Mouse (Mus musculus) erythroblast, embryonic 14.5 days (primary cell): ENCODE measurements around the gene Spag6. TPM values are rescaled to one million over a fixed set of nuclear protein-coding genes. Genes with fewer than 3 reads are reported as not detected.

Experiments
- H3K27me3 ChIP-seq: 2 replicates; pipeline ENCODE4 v1.6.1; 2012; ENCODE audit warnings: inconsistent platforms; ENCODE audit not compliant: control insufficient read depth
- H3K36me3 ChIP-seq: 2 replicates; pipeline ENCODE4 v1.6.1; 2012; ENCODE audit warnings: mild to moderate bottlenecking, inconsistent platforms; ENCODE audit not compliant: control insufficient read depth
- H3K4me1 ChIP-seq: 2 replicates; pipeline ENCODE4 v1.6.1; 2012; ENCODE audit warnings: inconsistent platforms; ENCODE audit not compliant: control insufficient read depth
- H3K4me3 ChIP-seq: replicated peaks from 2 replicates; pipeline ENCODE3; 2012; ENCODE audit warnings: moderate library complexity, mild to moderate bottlenecking, inconsistent platforms
- H3K9me3 ChIP-seq: 2 replicates; pipeline ENCODE4 v1.6.1; 2012; ENCODE audit warnings: low read length, inconsistent platforms, mixed read lengths; ENCODE audit not compliant: control insufficient read depth
- GATA1 ChIP-seq: IDR thresholded peaks from 2 replicates; pipeline ENCODE4 v1.6.1; 2012; ENCODE audit warnings: low read length, inconsistent platforms, mixed read lengths
- TAL1 ChIP-seq: IDR thresholded peaks from 3 replicates; pipeline ENCODE4 v1.6.1; 2012; ENCODE audit warnings: low read length, inconsistent platforms, mixed read lengths
- polyA plus RNA-seq: library from polyadenylated mRNA; stranded (reverse); fragments of >175 nt; gene quantifications from 2 replicates; pipeline ENCODE4 v1.2.3, GENCODE M21; 2012

Spag6 gene
- polyA plus RNA-seq, 1 experiment = not detected

GRCm38 (mm10) chr2:18674193-18674902 lies 19.5 kb upstream of the Spag6 start:
- Histone ChIP-seq H3K4me1 (peaks cover 30% of the 10 kb centered on the region), H3K4me3 (no peak overlapping the region), H3K27me3 (peaks cover 93% of the 10 kb centered on the region)

GRCm38 (mm10) chr2:18675681-18676456 lies 18.0 kb upstream of the Spag6 start:
- no peaks in the 10 kb centered on the region; the same call in 1 of the 2 replicates for H3K9me3 ChIP-seq
- TF ChIP-seq TAL1 (no peak), GATA1 (no peak)
- peaks cover 93% of the 10 kb centered on the region for H3K27me3 ChIP-seq
- peaks cover 30% of the 10 kb centered on the region for H3K4me1 ChIP-seq
- H3K4me3 ChIP-seq = peak overlapping the region; percentile 66
- H3K36me3 ChIP-seq = no peaks in the 10 kb centered on the region

More at GRCm38 (mm10) chr2:18674193-18674902, 19.5 kb upstream of the Spag6 start:
- TF ChIP-seq TAL1 (no peak), GATA1 (no peak)
- Histone ChIP-seq H3K36me3 (no peaks in the 10 kb centered on the region), H3K9me3 (no peaks in the 10 kb centered on the region; the same call in 1 of the 2 replicates)

- H3K4me1 ChIP-seq = peaks cover 33% of the 10 kb centered on the region
Measured at GRCm38 (mm10) chr2:18676457-18676935, 17.3 kb upstream of the Spag6 start.

GRCm38 (mm10) chr2:18676936-18677491 lies 16.8 kb upstream of the Spag6 start, which contains the start of gene Bmi1:
Gene Bmi1 (plus strand): TSS chr2:18677018.
- no peaks in the 10 kb centered on the region; the same call in 1 of the 2 replicates for H3K9me3 ChIP-seq
- H3K4me1 ChIP-seq = peaks cover 28% of the 10 kb centered on the region
- peaks cover 93% of the 10 kb centered on the region for H3K27me3 ChIP-seq
- TF ChIP-seq TAL1 (no peak), GATA1 (no peak)
- H3K36me3 ChIP-seq = no peaks in the 10 kb centered on the region
- H3K4me3 ChIP-seq = peak within 1 kb of the TSS; percentile 66

More at GRCm38 (mm10) chr2:18676457-18676935, 17.3 kb upstream of the Spag6 start:
- TF ChIP-seq GATA1 (no peak), TAL1 (no peak)
- Histone ChIP-seq H3K9me3 (no peaks in the 10 kb centered on the region; the same call in 1 of the 2 replicates), H3K4me3 (peak overlapping the region; percentile 66), H3K36me3 (no peaks in the 10 kb centered on the region), H3K27me3 (peaks cover 93% of the 10 kb centered on the region)

GRCm38 (mm10) chr2:18677631-18678471 lies 16.0 kb upstream of the Spag6 start:
- TF ChIP-seq GATA1 = no peak
- TF ChIP-seq TAL1 = no peak
- H3K4me3 ChIP-seq = peak overlapping the region; percentile 66
- no peaks in the 10 kb centered on the region; the same call in 1 of the 2 replicates for H3K9me3 ChIP-seq
- H3K36me3 ChIP-seq = no peaks in the 10 kb centered on the region; the same call in 1 of the 2 replicates
- peaks cover 21% of the 10 kb centered on the region for H3K4me1 ChIP-seq
- H3K27me3 ChIP-seq = peaks cover 92% of the 10 kb centered on the region

- TF ChIP-seq TAL1 = no peak
- no peak for TF ChIP-seq GATA1
- Histone ChIP-seq H3K4me1 (peaks cover 17% of the 10 kb centered on the region), H3K27me3 (peaks cover 88% of the 10 kb centered on the region), H3K4me3 (no peak overlapping the region), H3K36me3 (peaks cover 3% of the 10 kb centered on the region), H3K9me3 (no peaks in the 10 kb centered on the region; the same call in 1 of the 2 replicates)
Measured at GRCm38 (mm10) chr2:18679701-18680100, 14.1 kb upstream of the Spag6 start.

GRCm38 (mm10) chr2:18680501-18680900 lies 13.3 kb upstream of the Spag6 start:
- peaks cover 81% of the 10 kb centered on the region for H3K27me3 ChIP-seq
- H3K9me3 ChIP-seq = no peaks in the 10 kb centered on the region; the same call in 1 of the 2 replicates
- peaks cover 3% of the 10 kb centered on the region for H3K36me3 ChIP-seq
- no peak overlapping the region for H3K4me3 ChIP-seq
- H3K4me1 ChIP-seq = peaks cover 17% of the 10 kb centered on the region
- TF ChIP-seq TAL1 (no peak), GATA1 (no peak)

- peaks cover 3% of the 10 kb centered on the region for H3K36me3 ChIP-seq
- H3K4me1 ChIP-seq = peaks cover 13% of the 10 kb centered on the region
- no peaks in the 10 kb centered on the region; the same call in 1 of the 2 replicates for H3K9me3 ChIP-seq
- peak overlapping the region; percentile 29 for H3K4me3 ChIP-seq
- TF ChIP-seq TAL1 (no peak), GATA1 (no peak)
- H3K27me3 ChIP-seq = peaks cover 81% of the 10 kb centered on the region
Measured at GRCm38 (mm10) chr2:18680961-18681360, 12.9 kb upstream of the Spag6 start.
